Mouse (Mus musculus) adrenal gland (tissue): ENCODE measurements around the gene Tmem37.

Experiments used
- intact Hi-C: fragments of 180-260 bp; cut with DNase I; formaldehyde crosslinking; loops from one replicate; pipeline ENCODE4 v1.15.1; 2025

Tmem37 gene

GRCm38 (mm10) chr1:120057674-120058430, 16.0 kb downstream of the Tmem37 start:
- intact Hi-C loops = no loop called here

GRCm38 (mm10) chr1:120057044-120057443, 16.8 kb downstream of the Tmem37 start:
- intact Hi-C loops = no loop called here

DNA sequence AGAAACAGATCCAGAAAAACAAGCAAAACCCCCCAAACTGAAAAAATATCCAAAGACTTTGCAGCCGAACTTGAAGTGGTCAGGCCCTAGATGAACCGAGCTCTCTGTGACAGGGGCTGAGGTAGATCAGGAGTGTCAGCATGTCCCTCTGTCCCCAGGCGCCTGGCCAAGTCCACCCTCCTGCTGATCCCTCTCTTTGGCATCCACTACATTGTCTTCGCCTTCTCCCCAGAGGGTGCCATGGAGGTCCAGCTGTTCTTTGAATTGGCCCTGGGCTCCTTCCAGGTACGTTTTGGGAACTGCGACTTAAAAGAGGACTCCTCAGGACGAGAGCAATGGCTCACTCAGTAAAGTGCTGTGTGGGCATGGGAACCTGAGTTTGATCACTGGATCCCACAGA, 17.6 kb downstream of the Tmem37 start:
- intact Hi-C loops = no loop called here

GRCm38 (mm10) chr1:120055475-120055874, 18.4 kb downstream of the Tmem37 start:
- intact Hi-C loops = no loop called here

GRCm38 (mm10) chr1:120054997-120055396, 18.9 kb downstream of the Tmem37 start:
- intact Hi-C loops = no loop called here

DNA sequence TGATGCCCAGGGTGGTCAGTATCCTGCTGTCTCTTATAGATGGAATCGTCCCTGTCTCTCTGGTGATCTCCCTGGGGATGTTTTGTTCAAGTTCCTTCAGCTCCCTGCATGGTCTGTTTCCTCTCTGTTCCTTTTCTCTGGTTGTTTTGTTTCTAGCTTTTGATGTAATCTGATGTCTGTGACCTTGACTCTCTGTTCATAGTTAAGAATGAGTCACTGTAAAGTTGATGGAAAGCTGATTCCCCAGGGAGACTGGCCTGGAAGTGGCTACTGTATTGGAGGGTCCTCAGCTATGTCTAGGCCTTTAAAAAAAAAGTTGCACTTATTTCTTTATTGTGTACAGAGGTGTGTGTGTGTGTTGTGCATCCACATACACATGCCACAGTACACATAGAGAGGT, 22.8 kb downstream of the Tmem37 start:
- intact Hi-C loops = no loop called here

- intact Hi-C loops = no loop called here
Measured at GRCm38 (mm10) chr1:120047325-120047724, 26.5 kb downstream of the Tmem37 start.

DNA sequence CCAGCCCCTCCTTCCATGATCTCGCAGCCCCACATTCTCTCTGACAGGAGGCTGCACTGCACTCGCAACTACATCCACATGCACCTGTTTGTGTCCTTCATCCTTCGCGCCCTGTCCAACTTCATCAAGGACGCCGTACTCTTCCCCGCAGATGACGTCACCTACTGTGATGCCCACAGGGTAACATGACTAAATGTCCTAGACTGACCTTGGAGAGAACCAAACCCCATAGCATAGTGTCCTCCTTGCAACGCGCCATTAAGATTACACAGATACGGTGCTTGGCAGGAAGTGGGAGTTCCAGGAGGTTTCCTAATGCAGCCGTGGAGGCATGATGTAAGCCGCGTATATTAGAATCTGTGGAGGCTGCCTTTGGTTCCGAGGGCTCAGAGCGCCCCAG, 29.3 kb downstream of the Tmem37 start:
- intact Hi-C loops = no loop called here

DNA sequence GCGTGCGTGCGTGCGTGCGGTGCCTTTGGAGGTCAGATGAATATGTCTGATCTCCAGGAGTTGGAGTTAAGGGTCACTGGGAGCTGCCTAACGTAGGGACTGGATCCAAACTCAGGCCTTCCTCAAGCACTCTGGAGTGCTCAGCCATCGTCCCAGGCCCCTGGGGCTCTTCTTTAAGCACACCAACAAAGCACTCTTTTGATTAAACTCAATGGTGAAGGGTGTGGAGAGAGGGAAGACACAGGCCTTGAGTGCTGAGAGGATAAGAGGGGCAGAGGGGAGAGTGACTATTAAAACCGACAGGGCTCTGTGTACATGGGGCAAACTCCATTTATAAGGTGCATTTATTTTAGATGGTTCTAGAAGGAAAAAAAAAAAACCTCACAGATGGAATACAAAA, 31.5 kb downstream of the Tmem37 start:
- intact Hi-C loops = no loop called here

DNA sequence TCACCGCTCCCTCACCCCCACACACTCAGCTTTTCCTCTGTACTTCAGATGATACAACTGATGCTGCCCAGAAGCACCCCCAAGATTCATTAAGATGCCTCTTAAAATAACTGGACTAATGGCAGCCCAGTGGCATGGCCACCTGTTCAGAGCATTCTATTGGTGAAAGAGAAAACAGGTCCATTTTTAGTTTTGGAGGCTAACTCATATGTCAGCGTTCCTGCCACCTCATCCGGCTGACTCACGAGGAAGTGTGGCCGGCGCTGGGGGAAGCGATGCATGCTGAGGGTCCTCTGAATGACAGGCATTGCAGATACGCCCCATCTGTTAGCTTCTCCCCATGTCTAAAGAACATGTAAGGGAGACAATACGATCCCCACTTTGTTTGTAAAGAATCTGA, 35.3 kb downstream of the Tmem37 start:
- intact Hi-C loops = no loop called here

- intact Hi-C loops = no loop called here
Measured at GRCm38 (mm10) chr1:120037021-120037683, 36.7 kb downstream of the Tmem37 start.

GRCm38 (mm10) chr1:120035456-120036034, 38.3 kb downstream of the Tmem37 start:
- intact Hi-C loops = no loop called here

GRCm38 (mm10) chr1:120034793-120035192, 39.1 kb downstream of the Tmem37 start:
- intact Hi-C loops = loop anchor here (5.0 kb wide), 1 partner anchor 118 kb away; no protein-coding TSS in a partner anchor

DNA sequence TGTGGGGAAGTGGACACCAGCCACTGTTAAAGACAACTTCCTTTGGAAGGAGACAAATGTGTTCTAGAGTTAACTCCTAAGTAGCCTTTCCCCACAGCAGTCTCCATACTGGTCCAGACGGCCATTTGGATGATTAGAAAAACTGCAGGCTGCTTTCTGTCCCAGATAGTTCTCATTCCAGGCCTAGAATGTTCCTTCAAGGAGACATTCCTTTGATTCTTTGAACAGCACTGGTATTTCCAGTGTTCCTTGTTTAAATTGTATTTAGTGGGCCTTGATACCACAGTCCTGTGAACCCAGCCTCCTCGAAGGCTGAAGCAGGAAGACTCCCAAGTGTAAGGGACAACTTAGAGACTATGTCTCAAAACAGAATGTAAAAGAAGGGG, 40.4 kb downstream of the Tmem37 start:
- intact Hi-C loops = loop anchor here (1.0 to 5.0 kb wide), 2 partner anchors 60 to 119 kb away; no protein-coding TSS in a partner anchor

GRCm38 (mm10) chr1:120032804-120033468, 40.9 kb downstream of the Tmem37 start:
- intact Hi-C loops = loop anchor here (1.0 to 5.0 kb wide), 2 partner anchors 60 to 119 kb away; no protein-coding TSS in a partner anchor

DNA sequence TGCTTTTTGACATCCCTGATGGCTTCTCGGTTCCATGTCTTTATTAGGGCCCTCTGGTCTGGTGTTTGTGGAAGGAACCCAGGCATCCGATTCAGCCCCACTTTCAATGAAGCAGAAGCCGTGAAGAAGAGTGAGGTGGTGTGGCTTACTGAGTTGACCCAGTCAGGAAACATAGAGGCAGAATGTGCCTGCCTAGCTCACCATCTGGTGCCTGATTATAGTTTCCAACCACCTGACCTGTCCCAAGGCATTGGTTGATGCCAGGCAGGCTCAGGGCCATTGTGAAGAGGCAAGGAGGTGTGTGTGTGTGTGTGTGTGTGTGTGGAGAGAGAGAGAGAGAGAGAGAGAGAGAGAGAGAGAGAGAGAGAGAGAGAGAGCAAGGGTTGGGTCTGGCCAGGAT, 43.4 kb downstream of the Tmem37 start:
- intact Hi-C loops = loop anchor here (5.0 kb wide), 1 partner anchor 122 kb away; no protein-coding TSS in a partner anchor

GRCm38 (mm10) chr1:120027693-120028092, 46.2 kb downstream of the Tmem37 start:
- intact Hi-C loops = no loop called here

GRCm38 (mm10) chr1:120025050-120025439, 48.8 kb downstream of the Tmem37 start:
- intact Hi-C loops = no loop called here

DNA sequence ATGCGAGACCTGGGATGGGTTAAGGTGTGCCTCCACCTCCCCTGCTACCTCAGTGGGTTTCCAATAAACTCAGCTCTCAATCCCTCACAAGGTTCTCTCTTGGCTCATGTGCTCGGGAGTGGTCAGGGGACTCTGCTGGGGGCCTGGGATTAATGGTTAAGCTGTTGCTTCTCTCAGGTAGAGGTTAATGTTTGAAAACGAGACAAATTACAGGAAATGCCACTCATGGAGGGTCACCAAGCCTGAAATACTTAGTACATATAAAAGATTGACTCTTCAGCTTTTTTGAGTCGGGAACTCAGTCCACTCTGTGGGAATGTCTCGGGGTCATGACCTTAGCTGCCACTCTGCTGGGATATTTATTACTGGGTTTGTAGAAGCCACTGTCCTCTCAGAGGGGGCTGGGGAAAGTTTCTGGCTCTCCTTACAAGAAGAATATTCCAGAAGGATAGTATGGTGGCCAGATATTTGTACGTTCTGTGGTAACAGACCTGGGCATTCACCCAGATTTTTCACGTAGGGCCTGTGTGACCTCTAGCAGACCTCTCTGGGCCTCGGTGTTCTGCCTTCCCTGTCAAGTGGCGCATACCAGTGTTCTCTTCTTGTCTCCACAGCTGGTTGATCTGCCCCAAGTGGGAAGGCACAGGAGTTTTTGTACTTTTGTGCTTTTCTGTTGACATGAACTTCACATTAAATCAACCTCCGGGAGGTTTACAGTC, 49.4 kb downstream of the Tmem37 start:
- intact Hi-C loops = no loop called here

GRCm38 (mm10) chr1:120021951-120022350, 51.9 kb downstream of the Tmem37 start:
- intact Hi-C loops = no loop called here

DNA sequence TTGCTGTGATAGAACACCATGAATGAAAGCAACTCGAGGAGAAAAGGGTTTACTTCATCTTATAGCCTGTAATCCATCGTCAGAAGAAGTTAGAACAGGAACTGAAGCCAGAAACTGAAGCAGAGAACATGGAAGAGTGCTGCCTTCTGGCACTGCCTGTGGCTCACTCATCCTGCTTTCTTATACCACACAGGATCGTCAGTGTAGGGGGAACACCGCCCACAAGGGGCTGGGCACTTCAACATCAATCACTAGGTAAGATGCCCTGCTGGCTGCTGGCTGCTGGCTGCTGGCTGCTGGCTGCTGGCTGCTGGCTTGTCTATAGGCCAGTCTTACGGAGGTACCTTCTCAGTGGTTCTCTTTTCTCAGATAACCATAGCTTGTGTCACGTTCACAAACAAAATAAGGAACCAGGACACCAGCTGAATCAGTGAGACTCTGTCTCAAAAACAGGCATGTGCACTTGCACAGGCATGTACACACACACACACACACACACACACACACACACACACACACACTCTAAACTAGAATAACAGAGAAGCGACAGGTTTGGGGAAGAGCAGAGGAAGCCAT, 53.5 kb downstream of the Tmem37 start:
- intact Hi-C loops = no loop called here
